Mouse (Mus musculus) forebrain, postnatal 0 days (tissue): Measurements from ENCODE around the gene Gimap4. TPM values are rescaled to one million over a fixed set of nuclear protein-coding genes. Genes with fewer than 3 reads are reported as not detected.

ENCODE experiments used
- ATAC-seq: fragments of 200-750 bp; cut with Nextera tagmentation; 2 replicates; pipeline ENCODE4 v1.8.0; 2017; ENCODE audit warnings: mild to moderate bottlenecking, moderate library complexity
- DNase-seq: peaks from one replicate; pipeline ENCODE4 v3.0.0-alpha.2; 2015
- H3K27ac ChIP-seq: fragments of 300-500 bp; sonication (generic); 2 replicates; pipeline ENCODE4 v1.5.1; 2014; ENCODE audit warnings: low read depth, mild to moderate bottlenecking, antibody characterized with exemption, low read length, moderate library complexity, mixed read lengths
- H3K27me3 ChIP-seq: fragments of 300-500 bp; sonication (generic); 2 replicates; pipeline ENCODE4 v1.6.1; 2014; ENCODE audit warnings: mild to moderate bottlenecking, low read length, mixed read lengths; ENCODE audit not compliant: insufficient read depth
- H3K36me3 ChIP-seq: fragments of 300-500 bp; sonication (generic); 2 replicates; pipeline ENCODE4 v1.6.1; 2014; ENCODE audit warnings: mild to moderate bottlenecking, moderate library complexity; ENCODE audit not compliant: insufficient read depth
- H3K4me1 ChIP-seq: fragments of 300-500 bp; sonication (generic); 2 replicates; pipeline ENCODE4 v1.6.1; 2014; ENCODE audit warnings: antibody characterized with exemption; ENCODE audit not compliant: insufficient read depth
- H3K4me2 ChIP-seq: fragments of 300-500 bp; sonication (generic); 2 replicates; pipeline ENCODE4 v1.6.1; 2014; ENCODE audit warnings: low read depth, mild to moderate bottlenecking, moderate library complexity
- H3K4me3 ChIP-seq: fragments of 300-500 bp; sonication (generic); 2 replicates; pipeline ENCODE4 v1.5.1; 2014; ENCODE audit warnings: low read depth, low read length, mixed read lengths
- H3K9ac ChIP-seq: fragments of 300-500 bp; sonication (generic); 2 replicates; pipeline ENCODE4 v1.6.1; 2014; ENCODE audit warnings: mild to moderate bottlenecking
- H3K9me3 ChIP-seq: fragments of 300-500 bp; sonication (generic); 2 replicates; pipeline ENCODE4 v1.6.1; 2016; ENCODE audit warnings: low read length
- CTCF ChIP-seq: sonication (generic); IDR thresholded peaks from 2 replicates; pipeline ENCODE4 v1.5.1; 2016; ENCODE audit warnings: antibody characterized with exemption, control low read depth, low read depth
- WGBS: fragments of 180-500 bp; shearing (Covaris S2); extraction: QIAGEN DNeasy Blood & Tissue Kit; methylation state at CpG from one replicate; pipeline ENCODE4 v1.1.7; 2014; 5-methylcytosine and 5-hydroxymethylcytosine counted together
- polyA plus RNA-seq: library from polyadenylated mRNA; unstranded; fragments of >200 nt; fragmentation: Nextera tagmentation; extraction: Ambion mirVana; gene quantifications from 2 replicates; pipeline ENCODE4 v1.2.1, GENCODE M21; 2015
- total RNA-seq: library from RNA; depleted of rRNA; stranded (reverse); fragments of >200 nt; gene quantifications from 2 replicates; pipeline ENCODE4 v1.2.3, GENCODE M21; 2014

The Gimap4 gene
- total and polyA plus RNA-seq, 2 experiments from 2014 or later = 0.48 to 0.52 TPM

DNA sequence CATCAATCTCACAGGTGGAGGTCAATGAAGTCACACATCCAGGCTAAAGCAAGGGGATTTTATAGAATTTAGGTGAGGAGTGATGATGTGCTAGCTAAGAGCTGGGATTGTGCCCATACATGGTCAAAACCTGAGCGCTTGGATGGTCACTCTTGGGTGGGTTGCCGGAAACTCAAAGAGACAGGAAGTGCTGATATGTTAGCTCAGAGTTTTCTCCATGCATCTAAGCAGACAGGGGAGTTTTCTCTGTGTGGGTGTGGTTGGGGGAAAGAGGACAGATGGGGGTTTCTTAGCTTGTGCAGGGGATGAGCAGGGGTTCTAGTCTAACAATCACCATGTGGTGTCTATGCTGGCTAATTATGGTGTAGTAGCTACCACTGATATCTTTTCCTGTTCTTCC is 5.0 kb downstream of the Gimap4 start:
- no peak for TF ChIP-seq CTCF
- ATAC-seq = no peak
- H3K36me3 ChIP-seq = no peaks in the 10 kb centered on the region
- H3K4me1 ChIP-seq = no peaks in the 10 kb centered on the region
- H3K9me3 ChIP-seq = no peaks in the 10 kb centered on the region
- WGBS = 88% methylated on average over 2 of the region's 2 CpGs
- H3K27ac ChIP-seq = no peak overlapping the region
- no peak for DNase-seq
- H3K4me2 ChIP-seq = no peak overlapping the region
- H3K9ac ChIP-seq = no peak overlapping the region
- no peak overlapping the region for H3K4me3 ChIP-seq
- H3K27me3 ChIP-seq = no peaks in the 10 kb centered on the region

DNA sequence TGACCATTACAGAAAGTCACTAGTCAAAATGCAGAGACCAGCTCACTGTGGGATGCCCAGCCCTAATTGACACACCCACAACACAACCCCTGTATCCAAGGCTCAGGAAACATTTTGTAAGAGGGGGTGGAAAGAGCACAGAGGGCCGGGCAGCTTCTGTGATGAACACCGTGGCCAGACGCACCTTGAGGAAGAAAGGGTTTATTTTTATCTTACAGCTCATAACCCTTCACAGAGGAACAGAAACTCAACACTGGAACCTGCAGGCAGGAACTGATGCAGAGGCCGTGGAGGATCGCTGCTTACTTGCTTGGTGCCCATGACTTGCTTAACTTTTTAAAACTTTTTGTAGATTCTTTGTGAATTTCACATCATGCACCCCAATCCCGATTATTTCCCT is 8.6 kb downstream of the Gimap4 start:
- no peak for ATAC-seq
- no peaks in the 10 kb centered on the region for H3K9me3 ChIP-seq
- no peak overlapping the region for H3K27ac ChIP-seq
- TF ChIP-seq CTCF = no peak
- no peak overlapping the region for H3K4me3 ChIP-seq
- DNase-seq = no peak
- no peaks in the 10 kb centered on the region for H3K4me1 ChIP-seq
- no peak overlapping the region for H3K4me2 ChIP-seq
- no peaks in the 10 kb centered on the region for H3K36me3 ChIP-seq
- 90% methylated on average over 6 of the region's 6 CpGs for WGBS
- no peak overlapping the region for H3K9ac ChIP-seq
- no peaks in the 10 kb centered on the region for H3K27me3 ChIP-seq

DNA sequence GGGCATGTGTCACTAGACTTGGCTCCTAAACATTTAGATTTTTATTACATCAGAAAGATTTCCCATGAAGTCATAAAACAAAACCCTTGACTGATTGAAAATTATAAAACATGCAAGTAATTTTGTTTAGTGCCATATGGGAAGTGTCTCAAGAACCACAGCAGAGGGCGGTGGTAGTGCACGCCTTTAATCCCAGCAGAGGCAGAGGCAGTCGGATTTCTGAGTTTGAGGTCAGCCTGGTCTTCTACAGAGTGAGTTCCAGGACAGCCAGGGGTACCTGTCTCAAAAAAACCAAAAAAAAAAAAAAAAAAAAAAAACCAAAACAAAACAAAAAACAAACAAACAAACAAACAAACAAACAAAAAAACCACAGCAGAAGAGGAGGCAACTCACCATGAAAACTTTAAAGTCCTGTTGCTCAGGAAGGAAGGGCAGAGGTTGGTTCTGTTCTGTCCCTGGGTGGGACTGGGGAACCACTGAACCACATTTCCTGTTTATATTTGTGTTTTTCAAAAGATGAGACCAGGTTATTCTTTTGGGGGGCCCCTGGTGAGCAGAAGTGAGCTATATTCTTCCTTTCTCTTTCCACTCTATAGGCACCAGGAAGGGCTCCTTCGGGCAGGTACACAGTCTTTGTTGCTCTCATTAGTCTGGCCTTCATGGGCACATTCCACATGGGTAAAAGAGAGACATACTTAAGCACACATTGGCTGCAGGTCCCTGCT is 12.6 kb downstream of the Gimap4 start:
- WGBS = 77% methylated on average over 4 of the region's 4 CpGs
- no peaks in the 10 kb centered on the region for H3K4me1 ChIP-seq
- TF ChIP-seq CTCF = no peak

DNA sequence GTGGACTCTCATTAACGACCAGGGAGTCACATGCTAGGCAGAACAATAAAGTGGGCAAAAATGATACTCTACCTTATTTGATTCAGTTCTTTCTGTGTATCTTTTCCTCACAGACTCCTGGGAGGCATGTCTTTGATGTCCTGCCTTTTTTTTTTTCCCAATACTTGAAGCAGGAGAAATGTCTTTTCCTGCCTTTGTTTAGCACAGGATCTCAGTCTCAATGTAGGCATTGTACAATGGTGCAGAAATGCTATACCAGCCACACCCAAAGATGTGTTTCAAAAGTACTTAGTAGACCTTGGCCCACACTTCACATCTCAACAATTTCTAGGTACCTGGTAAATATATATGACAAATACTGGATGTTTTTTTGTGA is 13.2 kb downstream of the Gimap4 start:
- TF ChIP-seq CTCF = no peak

More for the DNA sequence above, 12.6 kb downstream of the Gimap4 start:
- Histone ChIP-seq H3K4me3 (no peak overlapping the region), H3K36me3 (no peaks in the 10 kb centered on the region), H3K4me2 (no peak overlapping the region), H3K9ac (no peak overlapping the region), H3K27me3 (no peaks in the 10 kb centered on the region), H3K27ac (no peak overlapping the region), H3K9me3 (no peaks in the 10 kb centered on the region)
- ATAC-seq = no peak
- DNase-seq = no peak

DNA sequence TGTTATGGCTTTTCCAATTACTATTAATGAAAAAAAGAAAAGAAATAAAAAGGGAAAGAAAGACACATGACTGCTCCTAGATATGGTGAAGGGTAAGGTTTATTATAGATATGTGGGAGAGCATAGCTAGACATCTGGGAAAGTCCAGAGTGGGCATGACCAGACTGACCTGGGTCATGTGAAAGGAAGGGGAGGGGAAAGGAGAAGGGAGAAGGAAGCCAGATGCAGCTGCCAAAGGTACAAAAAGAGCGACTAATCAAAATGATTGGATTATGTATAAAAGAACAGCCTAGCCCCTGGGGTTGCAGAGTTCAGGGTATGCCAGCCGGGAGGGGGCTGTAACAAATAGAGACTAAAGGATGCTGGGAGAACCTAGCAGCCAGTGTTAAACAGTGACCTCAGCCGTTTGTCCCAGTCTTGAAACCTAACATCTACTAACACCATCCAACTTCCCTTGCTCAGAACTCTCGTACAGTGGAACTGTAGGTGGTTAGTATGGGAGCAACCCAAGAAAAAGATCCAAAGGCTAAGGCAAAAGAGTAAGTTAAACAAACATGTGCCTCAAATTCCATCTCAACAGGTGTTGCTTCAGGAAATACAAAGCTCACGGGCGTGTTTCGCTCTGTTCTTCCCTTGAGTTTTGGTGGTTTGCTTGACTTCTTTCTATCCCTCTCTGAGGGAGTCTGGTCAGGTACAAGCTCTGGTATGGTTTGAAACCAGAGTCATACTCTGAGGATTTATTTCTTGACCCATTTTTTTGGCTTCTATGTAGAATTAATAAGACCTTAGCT is 13.9 kb downstream of the Gimap4 start:
- no peak overlapping the region for H3K27ac ChIP-seq
- no peak overlapping the region for H3K9ac ChIP-seq
- 74% methylated on average over 7 of the region's 7 CpGs for WGBS
- no peak overlapping the region for H3K4me2 ChIP-seq
- ATAC-seq (no peak), DNase-seq (no peak)
- H3K4me1 ChIP-seq = no peaks in the 10 kb centered on the region
- TF ChIP-seq CTCF = no peak
- no peaks in the 10 kb centered on the region for H3K36me3 ChIP-seq
- H3K9me3 ChIP-seq = no peaks in the 10 kb centered on the region
- no peak overlapping the region for H3K4me3 ChIP-seq
- no peaks in the 10 kb centered on the region for H3K27me3 ChIP-seq

More for the DNA sequence above, 13.2 kb downstream of the Gimap4 start:
- H3K36me3 ChIP-seq = no peaks in the 10 kb centered on the region
- H3K4me2 ChIP-seq = no peak overlapping the region
- no peak overlapping the region for H3K4me3 ChIP-seq
- no peak overlapping the region for H3K9ac ChIP-seq
- H3K27ac ChIP-seq = no peak overlapping the region
- ATAC-seq = no peak
- H3K9me3 ChIP-seq = no peaks in the 10 kb centered on the region
- H3K27me3 ChIP-seq = no peaks in the 10 kb centered on the region
- WGBS = 16% methylated on average over 1 of the region's 1 CpGs
- no peaks in the 10 kb centered on the region for H3K4me1 ChIP-seq
- no peak for DNase-seq

DNA sequence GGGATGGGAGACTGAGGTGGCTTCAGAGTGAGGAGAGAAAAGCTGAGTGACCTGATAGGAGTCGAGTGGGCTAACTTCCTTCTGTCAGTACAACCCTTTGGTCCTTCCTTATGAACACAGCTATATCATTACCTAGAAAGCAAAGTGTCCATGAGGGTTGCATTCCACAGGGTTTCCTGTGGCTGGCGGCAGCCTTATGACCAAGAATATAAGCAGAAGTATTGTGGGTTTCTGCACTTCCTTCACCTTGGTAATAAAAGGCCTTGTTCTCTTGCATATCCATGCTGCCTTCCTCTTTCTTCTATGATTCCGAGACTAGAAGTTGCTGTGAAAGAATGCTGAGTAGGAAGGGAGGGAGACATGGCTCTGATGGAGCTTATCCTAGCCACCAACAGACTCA is 14.5 kb downstream of the Gimap4 start:
- DNase-seq = no peak
- H3K9ac ChIP-seq = no peak overlapping the region
- no peak overlapping the region for H3K27ac ChIP-seq
- no peak overlapping the region for H3K4me3 ChIP-seq
- H3K27me3 ChIP-seq = no peaks in the 10 kb centered on the region
- H3K9me3 ChIP-seq = no peaks in the 10 kb centered on the region
- H3K4me2 ChIP-seq = no peak overlapping the region
- H3K36me3 ChIP-seq = no peaks in the 10 kb centered on the region
- no peak for ATAC-seq
- no peaks in the 10 kb centered on the region for H3K4me1 ChIP-seq
- no peak for TF ChIP-seq CTCF
- WGBS = 83% methylated on average over 3 of the region's 3 CpGs

DNA sequence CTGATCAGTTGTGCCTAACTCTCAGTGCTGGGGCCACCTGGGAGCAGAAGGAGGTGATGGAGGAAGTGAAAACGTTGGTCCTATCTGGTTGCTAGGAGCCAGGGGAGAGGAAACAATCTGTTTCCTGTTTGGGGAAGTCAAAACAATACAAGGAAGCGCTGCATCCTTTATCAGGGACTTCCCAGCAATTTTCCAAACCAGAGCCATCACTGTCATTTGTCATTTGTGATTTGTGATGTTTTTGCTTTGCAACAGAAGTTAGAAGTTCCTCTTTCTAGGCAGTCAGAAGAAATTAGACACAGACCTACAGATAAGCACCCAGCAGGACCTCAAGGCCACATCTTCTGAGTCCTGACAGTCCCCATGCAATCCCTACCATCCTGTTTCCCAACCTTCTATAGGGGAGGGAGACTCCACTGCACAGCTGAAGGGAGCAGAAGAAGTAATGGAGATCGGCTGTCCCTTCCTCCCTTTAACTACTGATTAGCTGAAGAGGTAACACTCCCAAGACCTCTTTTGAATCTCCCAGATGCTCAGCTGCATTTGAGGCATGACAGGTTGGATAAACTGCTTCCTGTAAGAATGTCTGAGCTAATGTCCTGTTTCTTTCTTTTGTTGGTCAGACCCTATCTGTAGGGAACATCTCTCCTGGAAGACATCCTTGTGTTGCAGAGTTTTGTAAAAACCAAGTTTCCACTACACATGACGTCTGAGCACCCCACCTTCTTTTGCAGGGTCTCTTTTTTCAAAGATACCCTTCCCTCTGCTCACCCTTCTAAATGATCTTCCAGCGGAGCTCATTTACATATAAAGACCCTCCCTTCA is 16.1 kb downstream of the Gimap4 start:
- Histone ChIP-seq H3K27ac (no peak overlapping the region), H3K4me2 (no peak overlapping the region), H3K4me3 (no peak overlapping the region), H3K9ac (no peak overlapping the region), H3K4me1 (no peaks in the 10 kb centered on the region), H3K27me3 (no peaks in the 10 kb centered on the region), H3K36me3 (no peaks in the 10 kb centered on the region), H3K9me3 (no peaks in the 10 kb centered on the region)
- no peak for TF ChIP-seq CTCF
- ATAC-seq = no peak
- WGBS = 60% methylated on average over 5 of the region's 5 CpGs
- DNase-seq = no peak
